Mouse (Mus musculus) liver, postnatal 0 days (tissue): Measurements from ENCODE around the gene Araf.

Experiments used
- CTCF ChIP-seq: sonication (generic); IDR thresholded peaks from 2 replicates; pipeline ENCODE4 v1.5.1; 2016; ENCODE audit warnings: antibody characterized with exemption, low read depth
- EP300 ChIP-seq: IDR thresholded peaks from 2 replicates; pipeline ENCODE4 v1.6.1; 2016; ENCODE audit warnings: antibody characterized with exemption, low read depth, mild to moderate bottlenecking

DNA sequence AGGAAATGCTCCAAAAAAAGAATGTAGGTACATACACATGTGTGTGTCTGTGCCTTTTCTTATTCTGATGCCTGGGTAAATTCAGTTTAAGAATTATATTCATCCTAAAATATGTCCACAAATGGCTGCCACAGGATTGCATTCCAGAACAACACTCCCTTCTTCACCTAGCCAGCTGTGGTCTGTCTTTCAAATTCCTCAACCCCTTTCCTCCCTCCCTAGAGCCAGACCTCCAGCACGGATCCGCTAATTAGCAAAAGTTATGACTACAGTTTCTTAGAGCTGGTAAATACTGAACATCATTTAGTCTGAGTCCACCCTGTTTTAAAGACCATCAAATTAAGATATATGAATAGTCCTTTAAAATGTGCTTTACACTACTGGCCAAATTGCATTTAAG, 50.2 kb downstream of the Araf start:
- TF ChIP-seq CTCF (no peak), EP300 (no peak)
